Mouse (Mus musculus): ENCODE data around the gene Tmem108. TPM values are rescaled to one million over a fixed set of nuclear protein-coding genes. Genes with fewer than 3 reads are reported as not detected.

The Tmem108 gene
- polyA plus RNA-seq, 1 experiment, result not detected

DNA sequence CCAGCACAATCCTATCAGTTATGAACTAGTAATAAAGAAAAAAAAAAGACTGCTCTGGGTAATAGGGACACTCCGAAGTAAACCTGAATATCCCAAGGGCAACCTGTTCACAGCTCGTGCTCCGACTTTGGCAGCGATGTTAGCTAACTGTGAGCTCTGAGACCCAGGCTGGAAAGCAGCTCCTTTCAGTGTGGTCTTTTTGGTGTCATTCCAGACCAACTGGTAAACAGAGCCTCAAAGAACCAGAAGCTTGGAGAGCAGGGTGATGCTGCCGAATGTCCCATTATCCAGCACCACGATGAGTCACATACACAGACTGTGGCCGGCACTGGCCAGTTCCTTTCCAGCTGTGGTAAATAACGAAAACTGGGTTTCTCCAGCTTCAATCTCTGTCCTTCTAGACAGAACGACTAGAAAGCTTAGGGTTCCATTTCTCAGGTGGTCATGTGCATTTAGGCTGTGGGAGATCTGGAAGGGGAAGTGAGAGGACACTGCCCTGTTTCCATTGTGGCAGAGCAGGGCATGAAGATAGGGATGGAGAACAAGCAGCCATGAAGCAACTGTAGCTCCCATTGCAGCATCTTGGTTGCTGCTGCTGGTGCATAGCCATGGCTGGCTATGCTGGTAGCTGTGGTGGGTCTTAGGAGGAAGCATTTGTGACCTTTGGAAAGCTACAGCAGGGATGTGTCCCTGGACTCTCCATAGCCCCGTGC, 179.2 kb downstream of the Tmem108 start:
- Histone ChIP-seq H3K4me3 (ENCODE audit: insufficient read depth, low read length) (no peak overlapping the region), H3K27ac (ENCODE audit: insufficient read depth, low read depth, low read length) (no peak overlapping the region)
- TF ChIP-seq CTCF (IDR thresholded peaks at IDR 0.05; ENCODE audit: low read depth, low read length) (no peak), POLR2A (IDR thresholded peaks at IDR 0.05; ENCODE audit: borderline replicate concordance, low read depth, low read length) (no peak)

DNA sequence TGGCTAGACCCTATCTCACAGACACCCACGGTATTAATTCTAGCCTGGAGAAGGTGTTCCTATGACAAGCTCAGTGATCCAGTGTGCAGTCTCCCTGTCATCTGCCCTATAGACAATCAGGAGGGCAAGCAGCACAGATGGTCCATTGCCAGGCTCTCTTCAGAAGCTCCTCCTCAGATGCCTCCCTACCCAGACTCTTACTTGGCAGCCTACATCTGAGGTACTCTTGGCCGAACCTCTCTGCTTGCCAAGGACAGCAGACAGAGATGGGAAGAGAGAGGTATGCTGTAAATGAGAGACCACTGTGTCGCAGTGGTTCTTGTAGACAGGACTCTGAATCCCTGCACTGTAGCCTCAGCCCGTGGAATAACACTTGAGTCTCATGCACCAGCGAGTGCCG, 181.0 kb downstream of the Tmem108 start:
- Histone ChIP-seq H3K4me1 (ENCODE audit: control insufficient read depth, insufficient read depth, low read length) (no peaks in the 10 kb centered on the region), H3K4me3 (ENCODE audit: insufficient read depth, low read length) (no peak overlapping the region), H3K27ac (ENCODE audit: insufficient read depth, low read depth, low read length) (no peak overlapping the region)
- TF ChIP-seq CTCF (IDR thresholded peaks at IDR 0.05; ENCODE audit: low read depth, low read length), result no peak
- no peak for TF ChIP-seq POLR2A (IDR thresholded peaks at IDR 0.05; ENCODE audit: borderline replicate concordance, low read depth, low read length)

More for the DNA sequence above, 179.2 kb downstream of the Tmem108 start:
- H3K4me1 ChIP-seq (ENCODE audit: control insufficient read depth, insufficient read depth, low read length), result no peaks in the 10 kb centered on the region

DNA sequence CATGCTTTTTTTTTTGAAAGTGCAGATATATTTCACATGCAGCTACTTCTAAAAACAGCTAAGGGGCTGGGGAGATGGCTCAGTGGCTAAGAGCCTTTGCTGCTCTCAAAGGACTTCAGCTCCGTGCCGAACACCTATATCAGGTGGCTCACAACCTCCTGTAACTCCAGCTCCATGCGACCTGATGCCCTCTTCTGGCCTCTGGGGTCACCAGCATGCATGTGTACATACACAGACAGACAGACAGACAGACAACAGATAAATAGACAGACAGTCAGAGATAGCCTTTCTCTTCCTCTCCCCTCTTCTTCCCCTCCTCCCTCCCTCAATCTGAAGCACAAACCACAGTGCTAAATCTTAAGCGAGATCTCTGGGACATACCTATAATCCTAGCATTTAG, 181.5 kb downstream of the Tmem108 start:
- Histone ChIP-seq H3K4me1 (ENCODE audit: control insufficient read depth, insufficient read depth, low read length) (no peaks in the 10 kb centered on the region), H3K27ac (ENCODE audit: insufficient read depth, low read depth, low read length) (no peak overlapping the region), H3K4me3 (ENCODE audit: insufficient read depth, low read length) (no peak overlapping the region)
- TF ChIP-seq POLR2A (IDR thresholded peaks at IDR 0.05; ENCODE audit: borderline replicate concordance, low read depth, low read length) (no peak), CTCF (IDR thresholded peaks at IDR 0.05; ENCODE audit: low read depth, low read length) (no peak)

GRCm38 (mm10) chr9:103579411-103580026, 182.1 kb downstream of the Tmem108 start:
- Histone ChIP-seq H3K4me1 (ENCODE audit: control insufficient read depth, insufficient read depth, low read length) (no peaks in the 10 kb centered on the region), H3K27ac (ENCODE audit: insufficient read depth, low read depth, low read length) (no peak overlapping the region), H3K4me3 (ENCODE audit: insufficient read depth, low read length) (no peak overlapping the region)
- TF ChIP-seq CTCF (IDR thresholded peaks at IDR 0.05; ENCODE audit: low read depth, low read length) (no peak), POLR2A (IDR thresholded peaks at IDR 0.05; ENCODE audit: borderline replicate concordance, low read depth, low read length) (no peak)

- Histone ChIP-seq H3K4me1 (ENCODE audit: control insufficient read depth, insufficient read depth, low read length) (no peaks in the 10 kb centered on the region), H3K27ac (ENCODE audit: insufficient read depth, low read depth, low read length) (no peak overlapping the region), H3K4me3 (ENCODE audit: insufficient read depth, low read length) (no peak overlapping the region)
- TF ChIP-seq CTCF (IDR thresholded peaks at IDR 0.05; ENCODE audit: low read depth, low read length), result no peak
- TF ChIP-seq POLR2A (IDR thresholded peaks at IDR 0.05; ENCODE audit: borderline replicate concordance, low read depth, low read length), result no peak
Measured at GRCm38 (mm10) chr9:103577731-103578130, 183.9 kb downstream of the Tmem108 start.

- TF ChIP-seq POLR2A (IDR thresholded peaks at IDR 0.05; ENCODE audit: borderline replicate concordance, low read depth, low read length), result no peak
- TF ChIP-seq CTCF (IDR thresholded peaks at IDR 0.05; ENCODE audit: low read depth, low read length), result no peak
- H3K4me1 ChIP-seq (ENCODE audit: control insufficient read depth, insufficient read depth, low read length), result no peaks in the 10 kb centered on the region
- no peak overlapping the region for H3K4me3 ChIP-seq (ENCODE audit: insufficient read depth, low read length)
- no peak overlapping the region for H3K27ac ChIP-seq (ENCODE audit: insufficient read depth, low read depth, low read length)
Measured at GRCm38 (mm10) chr9:103577181-103577580, 184.5 kb downstream of the Tmem108 start.

GRCm38 (mm10) chr9:103575901-103576300, 185.7 kb downstream of the Tmem108 start:
- TF ChIP-seq POLR2A (IDR thresholded peaks at IDR 0.05; ENCODE audit: borderline replicate concordance, low read depth, low read length), result no peak
- no peak for TF ChIP-seq CTCF (IDR thresholded peaks at IDR 0.05; ENCODE audit: low read depth, low read length)
- no peak overlapping the region for H3K4me3 ChIP-seq (ENCODE audit: insufficient read depth, low read length)
- no peak overlapping the region for H3K27ac ChIP-seq (ENCODE audit: insufficient read depth, low read depth, low read length)
- H3K4me1 ChIP-seq (ENCODE audit: control insufficient read depth, insufficient read depth, low read length), result no peaks in the 10 kb centered on the region

GRCm38 (mm10) chr9:103573994-103574750, 187.5 kb downstream of the Tmem108 start:
- H3K4me3 ChIP-seq (ENCODE audit: insufficient read depth, low read length), result no peak overlapping the region
- no peaks in the 10 kb centered on the region for H3K4me1 ChIP-seq (ENCODE audit: control insufficient read depth, insufficient read depth, low read length)
- no peak for TF ChIP-seq POLR2A (IDR thresholded peaks at IDR 0.05; ENCODE audit: borderline replicate concordance, low read depth, low read length)
- no peak for TF ChIP-seq CTCF (IDR thresholded peaks at IDR 0.05; ENCODE audit: low read depth, low read length)
- no peak overlapping the region for H3K27ac ChIP-seq (ENCODE audit: insufficient read depth, low read depth, low read length)

DNA sequence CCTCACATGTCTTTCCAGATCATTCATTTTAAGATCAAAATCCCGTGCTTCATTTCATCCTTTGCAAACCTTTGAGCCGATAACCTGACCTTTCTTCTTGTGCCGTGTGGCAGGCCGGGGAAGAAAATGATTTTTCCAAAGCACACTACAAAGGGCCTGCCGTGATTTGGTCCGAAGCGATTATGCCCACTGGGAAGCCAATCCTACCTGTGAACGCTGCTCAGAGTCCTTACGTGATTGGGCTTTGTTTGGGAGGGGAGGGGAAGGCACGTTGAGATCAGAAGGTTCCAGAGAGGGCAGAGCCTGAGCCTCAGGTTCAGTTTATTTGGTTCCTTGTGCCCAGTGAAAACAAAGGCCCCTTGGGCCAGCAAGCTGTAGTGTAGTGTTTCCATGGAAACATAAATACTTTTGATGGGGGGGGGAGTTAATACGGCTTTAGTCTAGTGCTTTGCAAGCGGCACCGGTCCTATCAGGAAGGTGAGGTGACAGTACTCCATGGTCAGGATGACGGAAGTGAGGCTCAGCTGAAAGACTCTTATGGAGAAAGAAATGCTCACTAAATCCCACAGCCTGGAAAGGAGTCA, 191.4 kb downstream of the Tmem108 start:
- TF ChIP-seq POLR2A (IDR thresholded peaks at IDR 0.05; ENCODE audit: borderline replicate concordance, low read depth, low read length) (no peak), CTCF (IDR thresholded peaks at IDR 0.05; ENCODE audit: low read depth, low read length) (no peak)
- Histone ChIP-seq H3K4me3 (ENCODE audit: insufficient read depth, low read length) (no peak overlapping the region), H3K4me1 (ENCODE audit: control insufficient read depth, insufficient read depth, low read length) (no peaks in the 10 kb centered on the region), H3K27ac (ENCODE audit: insufficient read depth, low read depth, low read length) (no peak overlapping the region)

All from bone marrow macrophage, adult 2 months (primary cell).